8 mouse cellular contexts compared by ENCODE assay signal in the genomic region with DNA sequence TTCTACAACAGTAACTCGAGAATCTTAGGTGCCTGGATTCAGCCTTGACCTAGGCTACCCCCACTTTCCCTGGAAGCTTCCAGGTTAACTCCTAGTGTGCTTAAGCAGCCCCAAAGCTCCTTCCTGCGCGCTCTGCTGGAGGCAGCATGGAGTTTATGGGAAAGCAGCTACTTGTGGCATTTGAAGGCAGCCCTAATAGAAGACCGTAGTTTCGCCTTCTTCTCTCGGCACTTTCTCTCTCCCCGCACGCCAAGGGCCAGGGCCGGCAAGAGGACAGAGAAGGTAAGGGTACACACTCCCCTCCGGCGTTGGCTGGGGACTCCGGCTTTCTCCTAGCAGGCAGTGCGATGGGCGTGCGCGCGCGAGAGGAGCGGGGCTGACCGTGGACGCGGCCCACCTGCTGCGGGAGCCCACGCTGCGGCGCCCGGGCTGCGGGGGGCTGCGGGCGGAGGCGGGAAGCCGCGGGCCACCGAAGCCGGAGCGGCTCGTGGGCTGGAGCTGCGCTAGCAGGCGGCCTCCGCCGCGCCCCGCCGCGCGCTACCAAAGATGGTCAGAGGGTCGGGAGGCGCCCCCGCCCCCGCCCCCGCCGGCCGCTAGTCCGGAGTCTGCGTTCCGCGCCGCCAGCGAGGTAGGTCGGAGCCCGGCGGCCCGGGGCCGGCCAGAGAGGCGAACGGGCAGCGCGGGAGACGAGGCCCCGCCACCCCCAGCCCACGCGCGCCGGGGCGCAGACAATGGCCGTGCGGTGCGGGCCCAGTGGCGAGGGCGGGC. TPM values are rescaled to one million over a fixed set of nuclear protein-coding genes. Genes with fewer than 3 reads are reported as not detected.
DNase-seq lines count a peak whose midpoint lies in the region; ATAC-seq and TF ChIP-seq lines count a peak whose summit lies in the region.

No protein-coding gene starts in this region.

- H3K9me3 ChIP-seq in midbrain, embryonic 16.5 days (replicated peaks; ENCODE audit: control insufficient read depth, low read length, poor library complexity, severe bottlenecking) = no peaks in the 10 kb centered on the region
- H3K9me3 ChIP-seq in stomach, embryonic 14.5 days (ENCODE audit: control insufficient read depth, low read depth, low read length) = no peaks in the 10 kb centered on the region

- no peak for TF ChIP-seq CTCF in cortical plate, adult 2 months (IDR thresholded peaks at IDR 0.05; ENCODE audit: extremely low read depth, insufficient read depth, low read length)

- peak overlapping the region; percentile 54 for H3K4me3 ChIP-seq in cortical plate, adult 2 months (ENCODE audit: insufficient read depth, low read length)
- H3K4me3 ChIP-seq in midbrain, embryonic 16.5 days (ENCODE audit: low read depth, low read length) = peak overlapping the region; percentile 83
- peak overlapping the region; percentile 60 for H3K4me3 ChIP-seq in stomach, embryonic 14.5 days (ENCODE audit: low read depth, low read length)

- peak; percentile 86 for ATAC-seq in midbrain, embryonic 16.5 days
- ATAC-seq in stomach, embryonic 14.5 days (ENCODE audit: insufficient number of reproducible peaks, insufficient read depth, low FRiP score, low read depth) = peak; percentile 64

- 0 out of 2 replicates have a peak, but pooled peaks cover 2% of the 10 kb centered on the region for H3K36me3 ChIP-seq in midbrain, embryonic 16.5 days (ENCODE audit: control insufficient read depth, insufficient read depth, low read length)
- peaks cover 10% of the 10 kb centered on the region; the same call in 1 of the 2 replicates for H3K36me3 ChIP-seq in stomach, embryonic 14.5 days (ENCODE audit: control insufficient read depth, insufficient read depth, low read length)

- no peaks in the 10 kb centered on the region; the same call in 1 of the 2 replicates for H3K27me3 ChIP-seq in midbrain, embryonic 16.5 days (ENCODE audit: control insufficient read depth, insufficient read depth, low read depth, low read length)
- H3K27me3 ChIP-seq in stomach, embryonic 14.5 days (ENCODE audit: control insufficient read depth, insufficient read depth, low read length) = no peaks in the 10 kb centered on the region

- H3K4me2 ChIP-seq in midbrain, embryonic 16.5 days (ENCODE audit: low read length) = peak overlapping the region; percentile 77
- peak overlapping the region; percentile 57 for H3K4me2 ChIP-seq in stomach, embryonic 14.5 days (replicated peaks; ENCODE audit: low read depth, low read length)

- peak overlapping the region; percentile 16 for H3K27ac ChIP-seq in cortical plate, adult 2 months (ENCODE audit: insufficient read depth, low read length)
- peak overlapping the region; percentile 98 for H3K27ac ChIP-seq in midbrain, embryonic 16.5 days (ENCODE audit: low read length)
- peak overlapping the region; percentile 96 for H3K27ac ChIP-seq in stomach, embryonic 14.5 days (ENCODE audit: low read length)

- under 1% methylated on average over 58 of the region's 80 CpGs for WGBS in midbrain, embryonic 16.5 days
- WGBS in stomach, embryonic 14.5 days = under 1% methylated on average over 75 of the region's 80 CpGs

- intact Hi-C loops in gastrocnemius, postnatal 14 days (cut with DNase I; ENCODE audit: low total_unique reads) = no loop called here

- peak; percentile 35 for DNase-seq in kidney, adult 18-20 months
- no peak for DNase-seq in kidney, adult 11 months
- DNase-seq in gastrocnemius, postnatal 14 days = peak; percentile 37
- peak; percentile 25 for DNase-seq in induced T-regulatory cell, adult 2 months (ENCODE audit: low read depth)
- peak; percentile 57 for DNase-seq in liver

- peak overlapping the region; percentile 96 for H3K9ac ChIP-seq in midbrain, embryonic 16.5 days (ENCODE audit: low read depth, low read length)
- H3K9ac ChIP-seq in stomach, embryonic 14.5 days (replicated peaks; ENCODE audit: low read depth, low read length) = peak overlapping the region; percentile 77

- peak; percentile 46; the same call in 1 of the 2 replicates for TF ChIP-seq POLR2A in cortical plate, adult 2 months (IDR thresholded peaks at IDR 0.05; ENCODE audit: extremely low read depth, insufficient read depth, low read length)

- H3K4me1 ChIP-seq in cortical plate, adult 2 months (ENCODE audit: control insufficient read depth, insufficient read depth, low read length) = peaks cover 2% of the 10 kb centered on the region
- H3K4me1 ChIP-seq in midbrain, embryonic 16.5 days (ENCODE audit: control insufficient read depth, insufficient read depth, low read length) = peaks cover 38% of the 10 kb centered on the region
- peaks cover 15% of the 10 kb centered on the region; the same call in 1 of the 2 replicates for H3K4me1 ChIP-seq in stomach, embryonic 14.5 days (ENCODE audit: control insufficient read depth, insufficient read depth, low read length)

RNA-seq across cellular contexts. Expression of a gene that starts 0.8 kb away (rescaled TPM):
- 34.7 and 38.1 TPM in 2 replicates for polyA plus RNA-seq in cortical plate, adult 2 months (2012; rRNA removed)
- 10 to 100 TPM; 16.4 to 18.4 TPM for total RNA-seq in gastrocnemius, postnatal 14 days (2021)
- polyA plus RNA-seq in midbrain, embryonic 16.5 days (2015; fragmentation: Nextera tagmentation; extraction: Ambion mirVana) = 93.3 and 104 TPM in 2 replicates
- 42.8 and 47.3 TPM in 2 replicates for polyA plus RNA-seq in stomach, embryonic 14.5 days (2014; fragmentation: Nextera tagmentation; extraction: Ambion mirVana)

RNA-seq across cellular contexts. Expression of a gene that starts 33.1 kb away (rescaled TPM):
- polyA plus RNA-seq in cortical plate, adult 2 months (2012; rRNA removed) = 25.5 and 29.9 TPM in 2 replicates
- total RNA-seq in gastrocnemius, postnatal 14 days (2021) = 10 to 100 TPM in 1 of 2 experiments, 1 to 10 TPM in 1; 9.2 to 10.5 TPM
- 35.9 and 38.5 TPM in 2 replicates for polyA plus RNA-seq in midbrain, embryonic 16.5 days (2015; fragmentation: Nextera tagmentation; extraction: Ambion mirVana)
- polyA plus RNA-seq in stomach, embryonic 14.5 days (2014; fragmentation: Nextera tagmentation; extraction: Ambion mirVana) = 21.8 and 24.8 TPM in 2 replicates

RNA-seq across cellular contexts. Expression of a gene that starts 33.2 kb away (rescaled TPM):
- 3.7 TPM in 2 replicates for polyA plus RNA-seq in cortical plate, adult 2 months (2012; rRNA removed)
- total RNA-seq in gastrocnemius, postnatal 14 days (2021) = under 1 TPM; 0.29 to 0.40 TPM
- polyA plus RNA-seq in midbrain, embryonic 16.5 days (2015; fragmentation: Nextera tagmentation; extraction: Ambion mirVana) = 2.6 and 3.0 TPM in 2 replicates
- polyA plus RNA-seq in stomach, embryonic 14.5 days (2014; fragmentation: Nextera tagmentation; extraction: Ambion mirVana) = 2.4 and 2.5 TPM in 2 replicates

RNA-seq across cellular contexts. Expression of a gene that starts 38.8 kb away (rescaled TPM):
- 80.3 and 88.7 TPM in 2 replicates for polyA plus RNA-seq in cortical plate, adult 2 months (2012; rRNA removed)
- 10 to 100 TPM; 67.5 to 78.6 TPM for total RNA-seq in gastrocnemius, postnatal 14 days (2021)
- polyA plus RNA-seq in midbrain, embryonic 16.5 days (2015; fragmentation: Nextera tagmentation; extraction: Ambion mirVana) = 241 and 245 TPM in 2 replicates
- polyA plus RNA-seq in stomach, embryonic 14.5 days (2014; fragmentation: Nextera tagmentation; extraction: Ambion mirVana) = 316 and 339 TPM in 2 replicates

Comparison
In these comparisons a context has a peak if more than half of its experiments do, and no peak if none do; other contexts are left out.
1. H3K27ac ChIP-seq: peak in every context shown above with its lines; median percentile 98 in midbrain, embryonic 16.5 days; 96 in stomach, embryonic 14.5 days; 16 in cortical plate, adult 2 months.